Mouse (Mus musculus) activated CD4-positive, CD25-positive, alpha-beta regulatory T cell, adult 9 weeks (primary cell): Measurements from ENCODE around the gene Sdhb. TPM values are rescaled to one million over a fixed set of nuclear protein-coding genes. Genes with fewer than 3 reads are reported as not detected.

Experiments used
- polyA plus RNA-seq: library from polyadenylated mRNA; unstranded; fragments of 100-300 nt; shearing (Covaris generic); gene quantifications from one replicate; pipeline ENCODE4 v1.2.1, GENCODE M21; 2017

Gene Sdhb
- 315 TPM for polyA plus RNA-seq

DNA sequence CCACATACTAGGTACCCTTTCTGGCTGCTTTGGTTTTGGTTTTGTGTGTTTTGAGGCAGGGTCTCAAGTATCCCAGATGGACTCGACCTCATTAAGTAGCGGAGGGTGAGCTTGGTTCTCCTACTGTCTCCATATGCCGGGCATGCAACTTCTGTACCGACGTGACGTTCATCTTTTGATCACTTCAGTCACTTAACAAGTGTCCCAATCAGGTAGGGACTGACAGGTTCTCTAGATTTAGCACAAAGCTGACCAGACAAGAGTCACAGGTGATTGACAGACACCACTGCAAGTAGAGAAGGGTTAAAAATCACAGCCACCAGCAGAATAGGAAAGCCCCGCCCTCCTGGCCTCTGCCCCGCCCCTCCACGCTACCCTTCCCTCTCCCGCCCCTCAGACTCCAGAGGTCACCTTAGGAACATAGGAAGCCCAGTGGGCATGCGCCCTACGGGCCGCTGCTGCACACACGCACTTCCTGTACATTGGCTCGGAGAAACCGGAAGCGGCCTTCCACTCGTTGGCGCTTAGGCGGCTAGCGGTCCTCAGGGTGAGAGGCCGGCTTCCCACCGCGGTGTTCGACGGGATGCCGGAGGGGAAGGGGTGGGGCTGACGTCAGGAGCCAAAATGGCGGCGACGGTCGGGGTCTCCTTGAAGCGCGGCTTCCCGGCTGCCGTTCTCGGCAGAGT, at the start of gene Sdhb:
Gene Sdhb, plus strand, starts transcription at position 423 of the 686 bp plus-strand sequence.

DNA sequence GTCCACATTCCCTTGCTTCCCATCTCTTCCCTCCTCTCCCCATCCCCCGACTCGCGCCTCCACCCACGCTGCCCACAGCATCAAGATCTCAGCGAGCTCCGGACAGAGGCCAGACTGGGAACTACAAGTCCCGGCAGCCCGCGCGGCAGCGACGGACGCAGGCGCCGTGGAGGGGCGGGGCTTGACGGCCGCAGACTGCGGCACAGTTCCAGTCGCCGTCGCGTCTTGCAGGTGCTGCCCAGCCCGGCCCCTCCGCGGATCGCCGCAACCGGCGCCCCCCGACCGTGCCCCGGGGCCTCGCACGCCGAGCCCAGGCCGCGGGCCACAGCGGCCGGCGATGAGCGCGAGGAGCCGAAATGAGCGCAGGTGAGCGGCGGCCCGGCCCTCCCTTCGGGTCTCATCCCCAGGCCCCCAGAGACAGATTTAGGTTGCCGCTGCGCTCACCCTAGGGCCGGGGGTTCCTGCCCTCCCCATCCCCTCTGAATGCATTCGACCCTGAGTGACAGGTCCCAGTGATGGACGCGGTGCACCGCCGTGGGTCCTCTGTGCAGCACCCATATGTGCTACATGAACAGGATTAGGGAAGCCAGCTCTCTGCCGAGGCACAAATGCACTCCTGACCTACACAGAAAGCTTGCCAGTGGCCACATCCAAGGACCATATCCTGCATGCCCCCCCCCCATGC, 25.9 kb downstream of the Sdhb start, which contains the start of gene Atp13a2:
Gene Atp13a2, plus strand, starts transcription at position 163 of the 685 bp plus-strand sequence.

DNA sequence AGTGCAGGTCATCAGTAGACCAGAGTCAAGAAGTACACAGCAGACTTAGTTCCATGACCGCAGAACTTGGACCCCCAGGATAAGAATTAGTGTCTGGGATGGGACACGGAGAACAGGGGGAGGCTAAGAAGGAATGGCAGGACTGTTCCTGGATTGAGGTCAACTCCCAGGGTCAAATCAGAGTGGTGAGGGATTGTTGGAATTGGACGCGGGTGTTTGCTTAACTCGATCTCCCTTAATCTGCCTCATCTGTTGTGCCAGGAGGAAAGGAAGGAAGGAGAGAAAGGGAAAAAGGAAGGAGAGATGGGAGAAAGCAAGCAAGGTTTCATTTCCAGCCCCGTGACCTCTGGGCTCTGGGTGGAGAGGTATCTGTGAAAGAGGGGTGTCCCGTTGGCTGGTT, 49.1 kb downstream of the Sdhb start, which contains the start of gene Mfap2:
Gene Mfap2, plus strand, starts transcription at position 301 of the 400 bp plus-strand sequence.

Other genes starting within 250 kb of the Sdhb start
- not detected for gene Padi6, start 218.6 kb upstream of the Sdhb start, polyA plus RNA-seq
- gene Padi4, start 187.0 kb upstream of the Sdhb start, polyA plus RNA-seq = 11.2 TPM
- 0.12 TPM for gene Padi3, start 150.6 kb upstream of the Sdhb start, polyA plus RNA-seq
- 0.32 TPM for gene Padi1, start 115.4 kb upstream of the Sdhb start, polyA plus RNA-seq
- 18.2 TPM for gene Padi2, start 54.9 kb upstream of the Sdhb start, polyA plus RNA-seq
- 10.0 TPM for gene Atp13a2, start 25.7 kb downstream of the Sdhb start, polyA plus RNA-seq
- gene Mfap2, start 49.2 kb downstream of the Sdhb start, polyA plus RNA-seq = not detected
- 1.2 TPM for gene Crocc, start 99.3 kb downstream of the Sdhb start, polyA plus RNA-seq
- 143 TPM for gene Necap2, start 117.2 kb downstream of the Sdhb start, polyA plus RNA-seq
- 0.71 TPM for gene Spata21, start 127.1 kb downstream of the Sdhb start, polyA plus RNA-seq
- 73.5 TPM for gene Szrd1, start 178.6 kb downstream of the Sdhb start, polyA plus RNA-seq
- 17.0 TPM for gene Fbxo42, start 186.7 kb downstream of the Sdhb start, polyA plus RNA-seq